Mouse (Mus musculus) C2C12 (cell line): ENCODE measurements around the gene D630023F18Rik.

Experiments
- CTCF ChIP-seq: IDR thresholded peaks from one replicate; pipeline ENCODE4 v1.5.1; 2011; ENCODE audit not compliant: control insufficient read depth, insufficient read depth, insufficient read length
- MAX ChIP-seq: IDR thresholded peaks from one replicate; pipeline ENCODE4 v1.6.1; 2011; ENCODE audit warnings: mild to moderate bottlenecking, control low read depth
- USF1 ChIP-seq: IDR thresholded peaks from one replicate; pipeline ENCODE4 v1.6.1; 2011; ENCODE audit warnings: low read depth, mild to moderate bottlenecking, control low read depth, moderate library complexity

GRCm38 (mm10) chr1:65169536-65169935 lies 46.5 kb upstream of the D630023F18Rik start:
- TF ChIP-seq CTCF (no peak), MAX (no peak), USF1 (no peak)
